In genomic region chr5:121062930-121063584, GRCm38 (mm10) we compare ENCODE assay signal across 17 mouse cellular contexts. TPM values are rescaled to one million over a fixed set of nuclear protein-coding genes. Genes with fewer than 3 reads are reported as not detected.
A peak's percentile ranks its signal among the peaks of the same experiment; 100 is the strongest.
DNase-seq lines count a peak whose midpoint lies in the region; ATAC-seq and TF ChIP-seq lines count a peak whose summit lies in the region.
"Had no signal": no experiment of that assay in that cellular context is flagged by ENCODE, and none has a peak within 500 bp of the region (broad histone marks: within the 10 kb centered on the region; RNA-seq: fewer than 3 reads in every experiment).

No protein-coding gene starts in this region.

- DNase-seq in kidney, adult 18-20 months: peak; percentile 5
- DNase-seq in kidney, postnatal 4 days: no peak
- DNase-seq in ES-CJ7 (ENCODE audit: low read depth, low spot score) (peak; percentile 40), adipocyte (ENCODE audit: low spot score) (peak; percentile 38)
- no peak for DNase-seq in liver, postnatal 0 days
- DNase-seq in adrenal gland, adult (ENCODE audit: inconsistent age in 2 of 2, low spot score in 1 of 2): no peak
- no peak for DNase-seq in thymus, postnatal 14 days
- DNase-seq: adrenal gland, adult 8-10 months; layer of hippocampus, postnatal 36 days; liver; right cerebral cortex, postnatal 4 days had no signal

- peaks cover 7% of the 10 kb centered on the region for H3K4me1 ChIP-seq in hindbrain, embryonic 16.5 days (ENCODE audit: control insufficient read depth, insufficient read depth, low read depth, low read length)
- H3K4me1 ChIP-seq in liver, postnatal 0 days (ENCODE audit: insufficient read depth): no peaks in the 10 kb centered on the region
- H3K4me1 ChIP-seq: embryonic facial prominence, embryonic 10.5 days; lung, embryonic 15.5 days; megakaryocyte, embryonic 14.5 days; stomach, embryonic 15.5 days had no signal

- no peak overlapping the region for H3K4me2 ChIP-seq in hindbrain, embryonic 16.5 days (ENCODE audit: low read length)
- H3K4me2 ChIP-seq in liver, postnatal 0 days (ENCODE audit: low read depth, low read length): no peak overlapping the region
- H3K4me2 ChIP-seq: lung, embryonic 15.5 days; stomach, embryonic 15.5 days had no signal

- no peaks in the 10 kb centered on the region for H3K27me3 ChIP-seq in hindbrain, embryonic 16.5 days (replicated peaks; ENCODE audit: control insufficient read depth, insufficient read depth, low read length)
- no peaks in the 10 kb centered on the region for H3K27me3 ChIP-seq in liver, postnatal 0 days (ENCODE audit: insufficient read depth, low read length)
- H3K27me3 ChIP-seq: lung, embryonic 15.5 days; stomach, embryonic 15.5 days had no signal

- no peak for TF ChIP-seq CTCF in liver, postnatal 0 days (IDR thresholded peaks at IDR 0.05; ENCODE audit: low read depth)

- no peaks in the 10 kb centered on the region for H3K9me3 ChIP-seq in hindbrain, embryonic 16.5 days (ENCODE audit: control insufficient read depth, low read length)
- H3K9me3 ChIP-seq in liver, postnatal 0 days (ENCODE audit: low read length): no peaks in the 10 kb centered on the region
- H3K9me3 ChIP-seq: embryonic facial prominence, embryonic 10.5 days; lung, embryonic 15.5 days; stomach, embryonic 15.5 days had no signal

- 0 out of 2 replicates have a peak overlapping the region, but pooled peaks have one; percentile 32 for H3K27ac ChIP-seq in hindbrain, embryonic 16.5 days (ENCODE audit: low read depth, low read length)
- H3K27ac ChIP-seq in liver, postnatal 0 days (ENCODE audit: low read depth): no peak overlapping the region
- H3K27ac ChIP-seq: embryonic facial prominence, embryonic 10.5 days; kidney, postnatal 0 days; lung, embryonic 15.5 days; stomach, embryonic 15.5 days had no signal

- WGBS in hindbrain, embryonic 16.5 days: 22% methylated on average over 4 of the region's 4 CpGs
- WGBS in liver, postnatal 0 days (ENCODE audit: insufficient replicate concordance): 41% methylated on average over 4 of the region's 4 CpGs

- H3K36me3 ChIP-seq in hindbrain, embryonic 16.5 days (ENCODE audit: control insufficient read depth, insufficient read depth, low read length): no peaks in the 10 kb centered on the region
- no peaks in the 10 kb centered on the region for H3K36me3 ChIP-seq in liver, postnatal 0 days (replicated peaks; ENCODE audit: insufficient read depth, low read length)
- H3K36me3 ChIP-seq: embryonic facial prominence, embryonic 10.5 days; lung, embryonic 15.5 days; stomach, embryonic 15.5 days had no signal

- H3K9ac ChIP-seq in hindbrain, embryonic 16.5 days (ENCODE audit: low read depth, low read length): no peak overlapping the region
- no peak overlapping the region for H3K9ac ChIP-seq in liver, postnatal 0 days (replicated peaks)
- H3K9ac ChIP-seq: lung, embryonic 15.5 days; stomach, embryonic 15.5 days had no signal

- no peak overlapping the region for H3K4me3 ChIP-seq in hindbrain, embryonic 16.5 days (ENCODE audit: low read length)
- no peak overlapping the region for H3K4me3 ChIP-seq in liver, postnatal 0 days (ENCODE audit: low read depth, low read length)
- H3K4me3 ChIP-seq: embryonic facial prominence, embryonic 10.5 days; lung, embryonic 15.5 days; megakaryocyte, embryonic 14.5 days; stomach, embryonic 15.5 days had no signal

- no peak for TF ChIP-seq EP300 in liver, postnatal 0 days (IDR thresholded peaks at IDR 0.05; ENCODE audit: low read depth)

- peak; percentile 94 for ATAC-seq in hindbrain, embryonic 16.5 days
- ATAC-seq in liver, postnatal 0 days: no peak

RNA-seq across cellular contexts. Expression of gene Rph3a, which starts 53.2 kb away (rescaled TPM):
- 35.2 and 35.7 TPM in 2 replicates for polyA plus RNA-seq in hindbrain, embryonic 16.5 days (2015; fragmentation: Nextera tagmentation; extraction: Ambion mirVana)
- polyA plus RNA-seq in liver, postnatal 0 days (2015; fragmentation: Nextera tagmentation; extraction: Ambion mirVana): 0.02 and 0.06 TPM in 2 replicates

Comparison
In these comparisons a context has a peak if more than half of its experiments do, and no peak if none do; other contexts are left out.
1. DNase-seq: peak in kidney, adult 18-20 months (single experiment), ES-CJ7 (single experiment) and adipocyte (single experiment); none in kidney, postnatal 4 days (0 of 2), liver, postnatal 0 days (single experiment), adrenal gland, adult (0 of 2) and thymus, postnatal 14 days (single experiment).
2. RNA of gene Rph3a, which starts 53.2 kb away (polyA plus RNA-seq): 35.2 to 35.7 TPM in hindbrain, embryonic 16.5 days; 0.02 to 0.06 TPM in liver, postnatal 0 days; every median in the first group is over 10 times any median in the second.